8 mouse cellular contexts compared by ENCODE assay signal in the genomic region with DNA sequence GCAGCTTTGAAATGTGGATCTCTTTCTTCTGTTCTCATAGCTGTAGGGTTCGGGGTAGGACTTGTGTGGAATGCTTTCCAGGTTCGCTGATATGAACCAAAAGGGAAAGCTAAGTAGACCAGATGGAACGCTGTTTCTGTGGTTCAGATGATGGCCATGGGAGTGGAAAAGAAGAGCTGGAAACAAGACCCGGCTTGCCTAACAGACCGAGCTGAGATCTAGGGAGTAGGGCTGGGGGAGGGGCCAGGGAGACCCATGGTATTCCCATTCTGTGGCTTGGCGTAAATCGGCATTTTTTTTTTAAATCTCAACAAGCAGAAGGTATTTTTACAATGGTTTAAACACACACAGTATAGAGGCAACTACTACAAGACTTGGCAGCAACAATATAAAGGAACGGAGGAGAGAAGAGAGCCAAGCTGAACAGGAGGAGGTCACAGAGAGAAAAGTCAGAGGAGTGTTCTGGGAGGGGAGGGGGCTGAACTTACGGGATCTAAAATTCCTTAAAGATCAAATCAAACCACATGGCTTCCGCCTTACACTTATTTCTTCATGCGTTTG. TPM values are rescaled to one million over a fixed set of nuclear protein-coding genes. Genes with fewer than 3 reads are reported as not detected.
DNase-seq lines count a peak whose midpoint lies in the region; ATAC-seq and TF ChIP-seq lines count a peak whose summit lies in the region.

Gene Iqgap1 (minus strand): TSS at position 132 of the 561 bp plus-strand sequence.

- no peak for TF ChIP-seq CTCF in gastrocnemius, adult 2 months (IDR thresholded peaks at IDR 0.05)

- no peaks in the 10 kb centered on the region for H3K36me3 ChIP-seq in macrophage (ENCODE audit: inconsistent target)

- ATAC-seq in activated CD4-positive, CD25-positive, alpha-beta regulatory T cell, adult 4 months: no peak
- ATAC-seq in inflammation-experienced regulatory T-cells, adult 6 months: no peak

- H3K4me3 ChIP-seq in gastrocnemius, adult 2 months: peak within 1 kb of the TSS; percentile 0; the same call in 1 of the 2 replicates
- H3K4me3 ChIP-seq in macrophage (ENCODE audit: inconsistent target): no peak within 1 kb of the TSS

- 96% methylated on average over 11 of the region's 11 CpGs for WGBS in macrophage (ENCODE audit: missing documents)

- intact Hi-C loops in gastrocnemius, adult 2 months (cut with DNase I): no loop called here

- H3K79me2 ChIP-seq in macrophage (ENCODE audit: inconsistent target): no peaks in the 10 kb centered on the region

- no peak within 1 kb of the TSS for H3K27ac ChIP-seq in gastrocnemius, adult 2 months
- H3K27ac ChIP-seq in macrophage: no peak within 1 kb of the TSS

- peak; percentile 51 for DNase-seq in kidney, postnatal 10 days
- no peak for DNase-seq in kidney, postnatal 36 days
- no peak for DNase-seq in gastrocnemius, adult 2 months
- DNase-seq in embryo, embryonic 11 days: no peak
- DNase-seq in right cerebral cortex, adult 2 months (ENCODE audit: low spot score in 2 of 2): no peak

RNA-seq across cellular contexts. Expression of gene Iqgap1, which starts in this region (rescaled TPM):
- polyA plus RNA-seq in activated CD4-positive, CD25-positive, alpha-beta regulatory T cell, adult 4 months (2017; shearing (Covaris generic)): 100 to 1,000 TPM; 203 to 267 TPM
- 10 to 100 TPM; 14.8 to 16.0 TPM for total RNA-seq in gastrocnemius, adult 2 months (2021)
- 100 to 1,000 TPM; 197 to 297 (median 271) TPM for polyA plus RNA-seq in inflammation-experienced regulatory T-cells, adult 6 months (2017; shearing (Covaris generic))
- total RNA-seq in macrophage (2018; cell fraction: chromatin; rRNA removed): 1,000 to 10,000 TPM in 19 of 26 experiments, 100 to 1,000 TPM in 7; 688 to 3,418 (median 1,422) TPM
- total RNA-seq in macrophage (2018; cell fraction: cytosol; rRNA removed): 100 to 1,000 TPM; 187 to 587 (median 339) TPM
- 1,000 to 10,000 TPM in 10 of 26 experiments, 100 to 1,000 TPM in 16; 382 to 1,913 (median 872) TPM for total RNA-seq in macrophage (2018; cell fraction: nucleus; rRNA removed)
- 294 to 476 TPM (median 316 TPM) in 3 replicates for polyA plus RNA-seq in macrophage (2018)
